Mouse (Mus musculus) C2C12 (cell line): Measurements from ENCODE around the gene Sox8.

Experiments used
- CTCF ChIP-seq: IDR thresholded peaks from one replicate; pipeline ENCODE4 v1.5.1; 2011; ENCODE audit not compliant: control insufficient read depth, insufficient read depth, insufficient read length
- FOSL1 ChIP-seq: IDR thresholded peaks from one replicate; pipeline ENCODE4 v1.8.0; 2011; ENCODE audit warnings: mild to moderate bottlenecking, low read length; ENCODE audit not compliant: poor library complexity, insufficient read depth, severe bottlenecking
- MAX ChIP-seq: IDR thresholded peaks from one replicate; pipeline ENCODE4 v1.6.1; 2011; ENCODE audit warnings: mild to moderate bottlenecking, control low read depth
- MYOG ChIP-seq: IDR thresholded peaks from one replicate; pipeline ENCODE4 v1.6.1; 2011; ENCODE audit not compliant: control insufficient read depth, insufficient read length; ENCODE audit errors: extremely low read depth

- TF ChIP-seq CTCF, result no peak
- TF ChIP-seq FOSL1, result no peak
- no peak for TF ChIP-seq MYOG
- TF ChIP-seq MAX, result no peak
These were observed 52.3 kb downstream of the Sox8 start for GRCm38 (mm10) chr17:25518144-25518543.
